ENCODE assay signal across 21 mouse cellular contexts in the genomic region with DNA sequence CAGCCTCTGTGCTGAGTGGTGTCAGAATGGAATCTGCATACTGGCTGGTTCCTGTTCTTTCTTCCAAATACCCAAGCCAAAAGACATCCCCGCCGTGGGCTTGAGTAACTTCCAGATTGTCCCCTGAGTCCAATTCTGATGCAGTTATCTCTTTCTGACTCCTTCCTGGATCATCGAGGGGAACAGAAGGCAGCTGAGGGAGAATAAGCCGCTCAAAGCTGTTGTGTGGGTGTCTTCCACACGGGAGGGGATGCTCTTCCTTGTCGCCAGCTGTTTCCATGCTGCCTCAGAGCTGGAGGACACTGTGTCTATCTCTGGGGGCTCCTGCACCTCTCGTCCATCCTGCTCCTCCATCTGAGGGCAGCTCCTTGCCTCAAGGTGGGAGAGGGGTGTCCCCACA.
A peak's percentile ranks its signal among the peaks of the same experiment; 100 is the strongest.
DNase-seq lines count a peak whose midpoint lies in the region; ATAC-seq and TF ChIP-seq lines count a peak whose summit lies in the region.
"Had no signal": no experiment of that assay in that cellular context is flagged by ENCODE, and none has a peak within 500 bp of the region (broad histone marks: within the 10 kb centered on the region; RNA-seq: fewer than 3 reads in every experiment).

No protein-coding gene starts in this region.

- no peaks in the 10 kb centered on the region for H3K9me3 ChIP-seq in lung, postnatal 0 days (ENCODE audit: low read length)
- H3K9me3 ChIP-seq: forebrain, embryonic 15.5 days; liver, embryonic 13.5 days; neural tube, embryonic 13.5 days had no signal

- H3K4me1 ChIP-seq in lung, postnatal 0 days (ENCODE audit: insufficient read depth, low read depth, low read length) = peaks cover 5% of the 10 kb centered on the region; the same call in 1 of the 2 replicates
- H3K4me1 ChIP-seq: forebrain, embryonic 15.5 days; neural tube, embryonic 13.5 days had no signal

- H3K9ac ChIP-seq in lung, postnatal 0 days (replicated peaks; ENCODE audit: low read depth) = no peak overlapping the region
- H3K9ac ChIP-seq: forebrain, embryonic 15.5 days; hindbrain, embryonic 14.5 days; liver, embryonic 13.5 days; neural tube, embryonic 13.5 days had no signal

- ATAC-seq in lung, postnatal 0 days = no peak
- no peak for ATAC-seq in activated CD4-positive, CD25-positive, alpha-beta regulatory T cell, adult 4 months
- ATAC-seq: forebrain, embryonic 15.5 days had no signal

- intact Hi-C loops in gastrocnemius, adult 2 months (cut with DNase I) = no loop called here
- intact Hi-C loops in gastrocnemius, postnatal 14 days (cut with DNase I; ENCODE audit: low total_unique reads) = no loop called here
- intact Hi-C loops in left cerebral cortex, adult 2 months (cut with DNase I) = no loop called here

- no peak overlapping the region for H3K4me3 ChIP-seq in gastrocnemius, adult 2 months
- no peak overlapping the region for H3K4me3 ChIP-seq in lung, postnatal 0 days (ENCODE audit: low read depth, low read length)
- no peak overlapping the region for H3K4me3 ChIP-seq in left cerebral cortex, adult 2 months
- H3K4me3 ChIP-seq: erythroblast, embryonic 14.5 days; forebrain, embryonic 15.5 days; heart, adult 2 months; liver, embryonic 13.5 days; neural tube, embryonic 13.5 days had no signal

- H3K27me3 ChIP-seq in lung, postnatal 0 days (replicated peaks; ENCODE audit: insufficient read depth, low read length) = no peaks in the 10 kb centered on the region
- H3K27me3 ChIP-seq: forebrain, embryonic 15.5 days; liver, embryonic 13.5 days; neural tube, embryonic 13.5 days had no signal

- peaks cover 52% of the 10 kb centered on the region for H3K36me3 ChIP-seq in lung, postnatal 0 days (ENCODE audit: insufficient read depth, low read length)
- H3K36me3 ChIP-seq: forebrain, embryonic 15.5 days; neural tube, embryonic 13.5 days had no signal

- WGBS in lung, postnatal 0 days = 59% methylated on average over 7 of the region's 7 CpGs

- TF ChIP-seq CTCF in gastrocnemius, adult 2 months (IDR thresholded peaks at IDR 0.05) = no peak
- no peak for TF ChIP-seq CTCF in lung, postnatal 0 days (IDR thresholded peaks at IDR 0.05)
- TF ChIP-seq CTCF in left cerebral cortex, adult 2 months (IDR thresholded peaks at IDR 0.05) = no peak

- H3K4me2 ChIP-seq in lung, postnatal 0 days (replicated peaks; ENCODE audit: low read depth, low read length) = no peak overlapping the region
- H3K4me2 ChIP-seq: forebrain, embryonic 15.5 days; hindbrain, embryonic 14.5 days; liver, embryonic 13.5 days; midbrain, embryonic 11.5 days; neural tube, embryonic 13.5 days had no signal

- TF ChIP-seq EP300 in lung, postnatal 0 days (IDR thresholded peaks at IDR 0.05) = no peak

- 0 out of 2 replicates have a peak overlapping the region, but pooled peaks have one; percentile 46 for H3K27ac ChIP-seq in gastrocnemius, adult 2 months
- H3K27ac ChIP-seq in lung, postnatal 0 days (ENCODE audit: low read length) = peak overlapping the region; percentile 95; the same call in 1 of the 2 replicates
- no peak overlapping the region for H3K27ac ChIP-seq in left cerebral cortex, adult 2 months
- H3K27ac ChIP-seq: forebrain, embryonic 15.5 days; heart, adult 2 months; hindbrain, embryonic 14.5 days; liver, embryonic 13.5 days; macrophage; neural tube, embryonic 13.5 days had no signal

- DNase-seq in gastrocnemius, adult 2 months = no peak
- no peak for DNase-seq in gastrocnemius, postnatal 14 days
- no peak for DNase-seq in lung, postnatal 0 days (ENCODE audit: low spot score)
- no peak for DNase-seq in lung, postnatal 25 days (ENCODE audit: low spot score)
- DNase-seq in left cerebral cortex, adult 2 months (ENCODE audit: extremely low spot score in 1 of 2, low spot score in 2 of 2) = peak; percentile 28 to 37
- DNase-seq in right cerebral cortex, postnatal 36 days (ENCODE audit: low spot score in 2 of 2) = peak; percentile 39 to 44
- no peak for DNase-seq in embryo, embryonic 11 days
- DNase-seq: adrenal gland, adult 2 months; cerebellum, adult 2 months; heart, adult 2 months; kidney, adult 2 months; kidney, postnatal 25 days; liver, embryonic 13.5 days; thymus, adult 2 months had no signal

Comparison
In these comparisons a context has a peak if more than half of its experiments do, and no peak if none do; other contexts are left out.
1. DNase-seq: peak in left cerebral cortex, adult 2 months (2 of 2) and right cerebral cortex, postnatal 36 days (2 of 2); none in gastrocnemius, adult 2 months (single experiment), gastrocnemius, postnatal 14 days (single experiment), lung, postnatal 0 days (single experiment), lung, postnatal 25 days (single experiment) and embryo, embryonic 11 days (single experiment).